Mouse (Mus musculus): ENCODE results near the gene Tmem43.

GRCm38 (mm10) chr6:91476541-91476940 is 3.0 kb downstream of the Tmem43 start:
- TF ChIP-seq ZC3H11A (IDR thresholded peaks at IDR 0.05; ENCODE audit: borderline replicate concordance, low read depth, low read length) = no peak
- no peak for TF ChIP-seq MAFK (IDR thresholded peaks at IDR 0.05; ENCODE audit: insufficient read depth, low read depth, low read length)

All from ES-E14 (cell line).